Mouse (Mus musculus) MEL (cell line): ENCODE data around the gene Gpr173.

Experiments
- CTCF ChIP-seq, 3 experiments: IDR thresholded peaks in 2 of 3; conservative IDR thresholded peaks in 1 of 3; 2 replicates each; pipeline ENCODE4 v1.5.1; 2011 to 2012; ENCODE audit warnings: low read length in 3 of 3, low read depth in 2 of 3, mild to moderate bottlenecking in 2 of 3, improper control_type of control experiment in 1 of 3, inconsistent platforms in 1 of 3, mixed read lengths in 1 of 3, moderate library complexity in 1 of 3; ENCODE audit not compliant: control insufficient read depth in 1 of 3, insufficient read depth in 1 of 3, poor library complexity in 1 of 3, severe bottlenecking in 1 of 3
- GATA1 ChIP-seq: IDR thresholded peaks from 2 replicates; pipeline ENCODE4 v1.6.1; 2011; ENCODE audit warnings: low read depth, low read length, improper control_type of control experiment
- MAZ ChIP-seq: IDR thresholded peaks from 2 replicates; pipeline ENCODE4 v1.6.1; 2012; ENCODE audit warnings: low read depth, mild to moderate bottlenecking, inconsistent platforms, low read length, improper control_type of control experiment
- POLR2A ChIP-seq, 2 experiments: IDR thresholded peaks; 2 replicates each; pipeline ENCODE4 v1.6.1; 2011 to 2012; ENCODE audit warnings: low read length in 2 of 2, mild to moderate bottlenecking in 2 of 2, control low read depth in 1 of 2, improper control_type of control experiment in 1 of 2, low read depth in 1 of 2, moderate library complexity in 1 of 2; ENCODE audit not compliant: control insufficient read depth in 1 of 2, insufficient read depth in 1 of 2, poor library complexity in 1 of 2
- TAL1 ChIP-seq: IDR thresholded peaks from 2 replicates; pipeline ENCODE4 v1.6.1; 2012; ENCODE audit warnings: mild to moderate bottlenecking, inconsistent platforms, low read length, moderate library complexity, mixed read lengths
- UBTF ChIP-seq: IDR thresholded peaks from 2 replicates; pipeline ENCODE4 v1.6.1; 2012; ENCODE audit warnings: low read depth, mild to moderate bottlenecking, inconsistent platforms, low read length, improper control_type of control experiment, moderate library complexity, borderline replicate concordance; ENCODE audit not compliant: insufficient read depth
- ZC3H11A ChIP-seq: IDR thresholded peaks from 2 replicates; pipeline ENCODE4 v1.6.1; 2012; ENCODE audit warnings: low read depth, mild to moderate bottlenecking, inconsistent platforms, low read length, improper control_type of control experiment
- ZMIZ1 ChIP-seq: IDR thresholded peaks from 2 replicates; pipeline ENCODE4 v1.6.1; 2012; ENCODE audit warnings: low read depth, mild to moderate bottlenecking, inconsistent platforms, low read length, improper control_type of control experiment, moderate library complexity
- ZNF384 ChIP-seq: IDR thresholded peaks from 2 replicates; pipeline ENCODE4 v1.6.1; 2012; ENCODE audit warnings: low read depth, mild to moderate bottlenecking, inconsistent platforms, low read length, improper control_type of control experiment

DNA sequence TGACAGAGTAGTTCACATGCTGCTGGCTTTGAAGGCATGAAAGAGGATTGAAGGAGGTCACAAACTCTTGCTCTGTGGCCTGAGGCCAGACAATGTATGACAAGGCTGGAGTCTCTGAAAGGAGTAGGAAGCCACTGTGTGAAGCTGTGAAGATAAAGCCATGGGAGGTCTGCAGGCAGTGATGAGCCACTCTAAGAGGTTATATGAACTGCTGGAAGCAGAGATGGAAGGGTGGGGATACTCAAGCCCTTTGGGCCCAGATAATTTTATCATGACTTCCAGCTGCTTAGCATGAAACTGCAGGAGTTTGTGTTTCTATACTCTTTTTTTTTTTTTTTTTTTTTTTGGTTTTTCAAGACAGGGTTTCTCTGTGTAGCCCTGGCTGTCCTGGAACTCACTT is 61.1 kb downstream of the Gpr173 start:
- no peak for TF ChIP-seq ZMIZ1
- TF ChIP-seq UBTF = no peak
- TF ChIP-seq CTCF (IDR thresholded peaks at IDR 0.05 in 2 of 3, conservative IDR thresholded peaks at IDR 0.05 in 1 of 3; ENCODE audit: control insufficient read depth in 1 of 3, insufficient read depth in 1 of 3, low read depth in 2 of 3, low read length in 3 of 3, poor library complexity in 1 of 3, severe bottlenecking in 1 of 3) = no peak
- TF ChIP-seq ZC3H11A = no peak
- no peak for TF ChIP-seq POLR2A (IDR thresholded peaks at IDR 0.05; ENCODE audit: control insufficient read depth in 1 of 2, insufficient read depth in 1 of 2, low read depth in 1 of 2, low read length in 2 of 2, poor library complexity in 1 of 2)
- no peak for TF ChIP-seq MAZ
- TF ChIP-seq TAL1 = peak; percentile 89
- TF ChIP-seq GATA1 = peak; percentile 93
- peak; percentile 93 for TF ChIP-seq ZNF384
